Mouse (Mus musculus) testis, adult 2 months (tissue): Measurements from ENCODE around the gene Fopnl. TPM values are rescaled to one million over a fixed set of nuclear protein-coding genes. Genes with fewer than 3 reads are reported as not detected.
A peak's percentile ranks its signal among the peaks of the same experiment; 100 is the strongest.

Source experiments
- H3K27ac ChIP-seq: fragments of 200-500 bp; 2 replicates; pipeline ENCODE4 v1.5.1; 2012; ENCODE audit warnings: low read depth, low read length; ENCODE audit not compliant: control insufficient read depth, insufficient read depth
- H3K27me3 ChIP-seq: fragments of 200-500 bp; 2 replicates; pipeline ENCODE4 v1.6.1; 2012; ENCODE audit warnings: mild to moderate bottlenecking, low read length, moderate library complexity; ENCODE audit not compliant: control insufficient read depth, insufficient read depth
- H3K36me3 ChIP-seq: fragments of 200-500 bp; 2 replicates; pipeline ENCODE4 v1.6.1; 2012; ENCODE audit warnings: mild to moderate bottlenecking, low read length; ENCODE audit not compliant: control insufficient read depth, insufficient read depth
- H3K4me1 ChIP-seq: fragments of 200-500 bp; 2 replicates; pipeline ENCODE4 v1.6.1; 2012; ENCODE audit warnings: low read length; ENCODE audit not compliant: control insufficient read depth, insufficient read depth
- H3K4me3 ChIP-seq: fragments of 200-500 bp; 2 replicates; pipeline ENCODE4 v1.5.1; 2012; ENCODE audit warnings: low read depth, mild to moderate bottlenecking, low read length, moderate library complexity, mixed read lengths; ENCODE audit not compliant: control insufficient read depth
- CTCF ChIP-seq: fragments of 200-500 bp; IDR thresholded peaks from 2 replicates; pipeline ENCODE4 v1.5.1; 2012; ENCODE audit warnings: low read depth, mild to moderate bottlenecking, inconsistent platforms, low read length, moderate library complexity; ENCODE audit not compliant: control insufficient read depth, insufficient read depth, insufficient replicate concordance
- POLR2A ChIP-seq: fragments of 200-500 bp; IDR thresholded peaks from 2 replicates; pipeline ENCODE4 v1.6.1; 2012; ENCODE audit warnings: low read depth, mild to moderate bottlenecking, inconsistent platforms, low read length, moderate library complexity; ENCODE audit not compliant: control insufficient read depth
- polyA plus RNA-seq: library from polyadenylated mRNA; depleted of rRNA; stranded (reverse); fragments of >200 nt; gene quantifications from 2 replicates; pipeline ENCODE4 v1.2.3, GENCODE M21; 2012

Gene Fopnl
- polyA plus RNA-seq, 1 experiment, result 28.5 TPM

DNA sequence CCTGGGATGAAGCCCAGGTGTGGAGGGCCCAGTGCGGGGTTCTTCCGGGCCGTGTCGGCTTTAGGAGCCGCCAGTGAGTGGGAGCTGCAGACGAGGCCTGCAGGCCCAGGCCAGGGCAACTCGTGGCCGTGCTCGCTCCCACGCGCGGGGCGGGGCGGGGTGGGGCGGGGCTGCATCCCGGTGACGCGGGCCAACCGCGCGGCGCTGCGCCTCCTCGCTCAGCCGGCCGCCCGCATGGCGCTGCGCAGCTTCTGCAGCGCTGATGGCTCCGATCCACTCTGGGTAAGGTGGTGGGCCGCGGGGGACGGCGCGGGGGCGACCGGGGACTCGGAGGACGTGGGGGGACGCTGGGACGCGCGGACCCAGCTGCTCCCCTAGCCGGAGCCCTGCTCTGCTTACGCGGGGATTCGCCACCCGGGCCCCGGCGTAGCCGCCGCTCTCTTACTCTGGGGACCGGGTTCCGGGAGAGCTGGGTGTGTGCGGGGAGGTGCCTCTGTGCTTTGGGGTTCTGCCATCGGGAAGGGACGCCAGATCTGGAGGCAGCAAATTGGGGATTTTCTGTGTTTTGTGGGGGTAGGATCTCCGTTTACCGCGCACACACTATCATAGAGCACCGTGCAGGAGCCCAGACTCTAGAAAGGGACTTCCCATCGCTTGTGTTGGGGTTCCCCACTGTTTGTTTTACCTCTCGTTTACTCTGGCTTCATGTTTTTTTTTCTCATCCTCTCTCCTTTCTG, 44.3 kb upstream of the Fopnl start, which contains the start of gene Abcc1:
TSS of gene Abcc1 (plus strand) at position 197 of the 737 bp plus-strand sequence.
- peak; percentile 62 for TF ChIP-seq POLR2A
- TF ChIP-seq CTCF, result no peak
- Histone ChIP-seq H3K27me3 (no peaks in the 10 kb centered on the region), H3K4me1 (peaks cover 12% of the 10 kb centered on the region), H3K36me3 (no peaks in the 10 kb centered on the region), H3K27ac (peak within 1 kb of the TSS; percentile 88), H3K4me3 (peak within 1 kb of the TSS; percentile 90)

DNA sequence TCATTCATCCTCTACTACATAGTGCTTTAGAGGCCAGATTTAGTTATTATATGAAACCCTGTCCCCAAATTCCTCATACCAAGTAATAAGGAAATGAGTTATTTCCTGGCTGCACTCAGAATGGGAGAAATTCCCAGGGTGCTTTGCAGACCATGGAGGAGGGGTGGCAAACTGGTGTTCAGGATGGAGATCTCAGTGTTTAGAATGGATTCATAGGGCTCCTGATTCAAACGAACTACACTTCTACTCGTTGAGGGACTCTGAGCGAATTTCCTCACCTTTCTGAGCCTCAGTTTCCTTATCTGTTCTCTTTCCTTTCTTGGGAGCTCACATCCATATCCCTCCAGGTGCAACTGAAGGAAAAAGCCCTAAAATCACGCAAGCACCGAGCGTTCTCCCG, 43.7 kb upstream of the Fopnl start:
- Histone ChIP-seq H3K4me1 (peaks cover 12% of the 10 kb centered on the region), H3K27ac (peak overlapping the region; percentile 88)
- TF ChIP-seq POLR2A, result no peak
- no peak for TF ChIP-seq CTCF

DNA sequence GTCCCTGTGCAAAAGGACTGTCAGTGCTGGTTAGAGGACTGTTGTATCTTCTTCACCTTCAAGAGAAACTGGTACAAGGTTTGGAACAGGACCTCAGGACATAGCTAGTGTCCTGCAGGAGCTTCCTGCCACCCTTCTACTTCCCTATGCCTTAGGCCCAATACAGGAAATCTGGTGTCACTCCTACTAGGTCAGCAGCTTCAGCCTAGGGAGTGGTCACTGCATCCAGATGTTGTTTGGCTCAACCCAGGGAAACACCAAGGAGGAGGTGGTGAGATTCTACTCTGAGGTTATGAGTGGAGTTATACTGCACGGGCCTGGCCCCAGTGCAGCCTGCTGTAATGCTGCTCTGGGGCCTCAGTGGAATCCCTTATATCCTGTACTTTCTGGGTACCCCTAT, 41.3 kb upstream of the Fopnl start:
- Histone ChIP-seq H3K27ac (no peak overlapping the region), H3K4me1 (peaks cover 10% of the 10 kb centered on the region), H3K36me3 (no peaks in the 10 kb centered on the region), H3K27me3 (no peaks in the 10 kb centered on the region), H3K4me3 (no peak overlapping the region)
- no peak for TF ChIP-seq POLR2A
- TF ChIP-seq CTCF, result no peak

More for the DNA sequence above, 43.7 kb upstream of the Fopnl start:
- H3K36me3 ChIP-seq, result no peaks in the 10 kb centered on the region
- H3K27me3 ChIP-seq, result no peaks in the 10 kb centered on the region
- peak overlapping the region; percentile 90 for H3K4me3 ChIP-seq

DNA sequence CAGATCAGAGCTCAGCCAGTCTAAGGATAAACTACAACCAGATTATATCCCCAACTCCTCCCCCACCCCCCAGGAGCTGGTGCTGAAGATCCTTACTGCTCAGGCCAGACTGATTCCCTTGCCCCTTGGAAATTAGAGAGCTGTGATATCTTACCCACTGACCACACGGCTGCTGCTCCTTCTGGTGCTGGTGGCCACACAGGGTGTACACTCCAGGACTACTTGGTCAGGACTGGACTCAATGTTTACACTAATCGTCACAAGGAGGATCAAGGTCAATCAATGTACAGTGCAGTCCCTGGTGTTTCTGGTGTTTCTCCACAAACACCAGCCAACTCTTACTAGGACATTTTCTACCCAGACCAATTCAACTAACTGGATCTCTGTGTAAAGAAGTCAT, 40.7 kb upstream of the Fopnl start:
- TF ChIP-seq CTCF, result no peak
- TF ChIP-seq POLR2A, result no peak
- Histone ChIP-seq H3K27ac (no peak overlapping the region), H3K4me3 (no peak overlapping the region), H3K27me3 (no peaks in the 10 kb centered on the region), H3K36me3 (no peaks in the 10 kb centered on the region), H3K4me1 (peaks cover 10% of the 10 kb centered on the region)

DNA sequence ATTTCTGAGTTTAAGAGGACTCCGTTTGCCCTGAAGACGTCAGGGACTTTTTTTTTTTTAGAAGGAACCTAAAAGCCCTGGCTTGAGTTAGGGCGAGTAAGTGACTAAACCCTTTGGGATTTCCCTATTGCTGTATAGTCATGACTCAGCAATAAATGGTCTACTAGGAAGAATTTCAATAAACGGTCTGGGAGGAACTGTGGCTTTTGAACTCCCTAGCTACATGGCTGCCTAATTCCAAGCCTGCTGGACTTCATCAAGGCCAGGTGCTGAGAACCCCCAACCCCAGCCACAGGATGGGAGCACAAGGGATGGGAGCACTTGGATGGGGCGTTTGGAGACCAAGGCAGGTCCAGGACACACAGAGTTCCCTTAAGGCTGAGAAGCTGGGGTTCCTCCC, 35.5 kb upstream of the Fopnl start:
- H3K27ac ChIP-seq, result no peak overlapping the region
- H3K27me3 ChIP-seq, result no peaks in the 10 kb centered on the region
- no peaks in the 10 kb centered on the region; the same call in 1 of the 2 replicates for H3K4me1 ChIP-seq
- no peaks in the 10 kb centered on the region for H3K36me3 ChIP-seq
- H3K4me3 ChIP-seq, result no peak overlapping the region
- TF ChIP-seq POLR2A, result no peak

DNA sequence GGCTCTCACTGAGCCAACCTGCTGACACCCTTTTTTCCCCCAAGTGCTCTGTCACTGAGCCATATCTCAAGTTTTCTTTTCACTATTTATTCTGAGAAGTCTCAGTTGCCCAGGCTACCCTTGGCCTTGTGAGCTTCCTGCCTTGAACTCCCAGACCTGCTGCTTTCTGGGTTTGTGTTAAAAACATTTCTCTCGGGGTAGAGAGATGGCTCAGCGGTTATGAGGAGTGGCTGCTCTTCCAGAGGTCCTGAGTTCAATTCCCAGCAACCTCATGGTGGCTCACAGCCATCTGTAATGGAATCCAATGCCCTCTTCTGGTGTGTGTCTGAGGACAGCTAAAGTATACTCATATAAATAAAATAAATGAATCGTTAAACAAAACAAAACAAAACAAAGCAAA, 35.0 kb upstream of the Fopnl start:
- H3K27ac ChIP-seq, result no peak overlapping the region
- H3K4me3 ChIP-seq, result no peak overlapping the region
- TF ChIP-seq POLR2A (no peak), CTCF (no peak)
- H3K4me1 ChIP-seq, result no peaks in the 10 kb centered on the region; the same call in 1 of the 2 replicates
- no peaks in the 10 kb centered on the region for H3K36me3 ChIP-seq
- no peaks in the 10 kb centered on the region for H3K27me3 ChIP-seq

DNA sequence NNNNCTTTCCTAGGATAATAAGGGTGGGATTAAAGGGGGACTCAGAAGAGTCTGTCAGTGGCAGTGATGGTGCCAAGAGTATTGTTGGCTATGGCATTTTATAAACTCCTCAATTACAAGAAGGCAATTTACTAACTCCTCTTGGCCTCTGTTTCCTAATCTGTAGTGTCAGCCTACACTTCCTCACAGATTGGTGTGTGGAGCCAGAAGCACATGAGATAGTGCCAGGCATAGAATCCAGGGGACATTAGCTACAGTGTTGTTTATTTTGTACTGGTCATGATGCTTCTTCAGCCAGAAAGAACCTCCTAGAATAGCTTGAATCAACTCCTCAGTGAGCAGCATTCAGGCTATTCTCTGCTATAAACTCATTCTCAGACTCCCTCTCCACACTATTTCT, 34.4 kb upstream of the Fopnl start:
- TF ChIP-seq POLR2A, result no peak
- TF ChIP-seq CTCF, result no peak
- Histone ChIP-seq H3K27ac (no peak overlapping the region), H3K27me3 (no peaks in the 10 kb centered on the region), H3K36me3 (no peaks in the 10 kb centered on the region), H3K4me1 (no peaks in the 10 kb centered on the region; the same call in 1 of the 2 replicates), H3K4me3 (no peak overlapping the region)
